Mouse (Mus musculus): ENCODE data around the gene Tnfrsf13c. TPM values are rescaled to one million over a fixed set of nuclear protein-coding genes. Genes with fewer than 3 reads are reported as not detected.
A peak's percentile ranks its signal among the peaks of the same experiment; 100 is the strongest.

The Tnfrsf13c gene
- polyA plus RNA-seq, 1 experiment = 1.9 TPM

DNA sequence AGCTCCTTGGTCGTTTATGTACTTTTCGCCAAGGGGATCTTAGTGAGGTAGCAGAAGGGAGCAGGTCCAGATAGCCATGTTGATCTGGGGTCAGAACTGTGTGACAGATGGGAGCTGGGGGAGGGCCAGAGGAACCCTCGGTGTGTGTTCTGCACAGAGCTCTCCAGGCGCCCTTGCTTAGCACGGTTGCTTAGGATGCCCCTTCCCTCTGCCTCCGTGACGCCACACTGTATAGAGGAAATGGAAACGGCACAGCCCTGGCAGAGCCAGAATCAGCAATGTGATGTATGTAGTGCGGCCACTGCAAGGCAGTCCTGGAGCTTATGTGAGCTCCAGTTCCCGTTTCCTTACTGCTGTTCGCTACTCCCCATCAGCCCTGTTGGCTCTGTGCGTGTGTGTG is 27.9 kb downstream of the Tnfrsf13c start:
- Histone ChIP-seq H3K4me3 (ENCODE audit: low read depth, low read length) (no peak overlapping the region), H3K27me3 (ENCODE audit: control insufficient read depth, insufficient read depth, low read length, poor library complexity, severe bottlenecking) (no peaks in the 10 kb centered on the region), H3K9me3 (replicated peaks; ENCODE audit: control insufficient read depth, insufficient read depth, low read length, poor library complexity, severe bottlenecking) (no peaks in the 10 kb centered on the region), H3K9ac (ENCODE audit: low read depth, poor library complexity, severe bottlenecking) (no peak overlapping the region), H3K36me3 (ENCODE audit: control insufficient read depth, insufficient read depth, low read length, poor library complexity, severe bottlenecking) (peaks cover 71% of the 10 kb centered on the region), H3K27ac (ENCODE audit: insufficient read depth, low read length) (no peak overlapping the region), H3K4me1 (ENCODE audit: control insufficient read depth, insufficient read depth, low read length) (peaks cover 2% of the 10 kb centered on the region)
- TF ChIP-seq CTCF (IDR thresholded peaks at IDR 0.05; ENCODE audit: low read depth, low read length) = no peak
- TF ChIP-seq POLR2A (IDR thresholded peaks at IDR 0.05; ENCODE audit: insufficient read depth, low read length) = no peak
- TF ChIP-seq EP300 (IDR thresholded peaks at IDR 0.05; ENCODE audit: insufficient read depth, low read depth, low read length) = no peak

DNA sequence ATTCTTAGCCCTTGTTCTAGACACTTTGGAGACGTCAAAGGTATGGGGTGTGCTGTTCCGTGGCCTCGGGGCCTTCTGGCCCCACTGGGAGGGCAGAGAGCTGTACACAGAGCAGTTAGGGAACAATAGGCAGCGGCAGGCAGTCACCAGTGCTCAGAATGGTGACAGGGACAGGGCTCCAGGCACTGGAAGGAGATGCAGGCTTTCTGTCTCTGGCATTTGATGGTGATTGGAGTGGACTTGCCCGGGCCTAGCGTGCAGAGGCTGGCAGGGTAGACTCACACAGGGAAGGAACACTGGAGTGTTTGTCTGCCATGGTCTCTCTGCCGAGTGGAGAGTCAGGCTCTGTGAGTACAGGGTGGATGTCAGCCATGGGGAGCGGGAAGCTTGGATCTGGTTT is 31.6 kb downstream of the Tnfrsf13c start:
- Histone ChIP-seq H3K4me1 (ENCODE audit: control insufficient read depth, insufficient read depth, low read length) (peaks cover 2% of the 10 kb centered on the region), H3K9ac (ENCODE audit: low read depth, poor library complexity, severe bottlenecking) (no peak overlapping the region), H3K9me3 (replicated peaks; ENCODE audit: control insufficient read depth, insufficient read depth, low read length, poor library complexity, severe bottlenecking) (no peaks in the 10 kb centered on the region), H3K27ac (ENCODE audit: insufficient read depth, low read length) (0 out of 2 replicates have a peak overlapping the region, but pooled peaks have one; percentile 12), H3K4me3 (ENCODE audit: low read depth, low read length) (no peak overlapping the region), H3K36me3 (ENCODE audit: control insufficient read depth, insufficient read depth, low read length, poor library complexity, severe bottlenecking) (peaks cover 57% of the 10 kb centered on the region), H3K27me3 (ENCODE audit: control insufficient read depth, insufficient read depth, low read length, poor library complexity, severe bottlenecking) (no peaks in the 10 kb centered on the region)
- TF ChIP-seq EP300 (IDR thresholded peaks at IDR 0.05; ENCODE audit: insufficient read depth, low read depth, low read length) = peak; percentile 67; the same call in 1 of the 2 replicates
- no peak for TF ChIP-seq CTCF (IDR thresholded peaks at IDR 0.05; ENCODE audit: low read depth, low read length)
- no peak for TF ChIP-seq POLR2A (IDR thresholded peaks at IDR 0.05; ENCODE audit: insufficient read depth, low read length)

DNA sequence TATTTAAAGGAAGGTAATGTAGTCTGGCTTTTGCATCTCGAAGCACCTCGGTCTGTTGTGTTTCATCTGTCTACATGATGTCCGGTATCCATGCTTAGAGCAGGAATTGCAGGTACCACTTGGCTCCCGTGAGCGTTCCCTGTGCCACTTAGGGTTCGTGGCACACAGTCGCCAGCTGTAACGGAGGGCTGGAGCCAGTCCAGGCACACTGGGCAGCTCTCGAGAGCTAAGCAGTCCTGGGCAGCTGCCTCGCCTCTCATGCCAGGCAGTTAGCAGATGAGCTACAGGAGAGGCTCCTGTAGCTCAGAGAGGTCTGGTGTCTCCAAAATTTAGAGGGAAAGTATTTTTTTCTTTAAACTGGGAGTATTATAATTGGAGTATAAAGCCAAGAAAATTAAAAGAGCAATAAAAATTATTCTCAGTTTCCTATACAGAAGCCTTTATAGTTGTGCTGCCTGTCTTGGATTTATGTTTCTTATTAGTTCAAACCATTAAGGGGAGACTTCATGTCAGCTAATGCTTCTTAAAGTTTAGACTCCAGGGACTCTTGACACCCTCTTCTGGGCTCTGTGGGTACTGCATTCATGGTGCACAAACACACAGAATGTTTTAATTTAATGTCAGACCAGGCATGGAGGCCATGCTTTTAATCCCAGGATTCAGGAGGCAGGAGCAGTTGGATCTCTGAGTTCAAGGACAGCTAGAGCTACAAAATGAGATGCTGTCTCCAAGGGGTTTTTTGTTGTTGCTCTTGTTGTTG is 35.5 kb downstream of the Tnfrsf13c start:
- peak overlapping the region; percentile 55; the same call in 1 of the 2 replicates for H3K27ac ChIP-seq (ENCODE audit: insufficient read depth, low read length)
- H3K4me3 ChIP-seq (ENCODE audit: low read depth, low read length) = no peak overlapping the region
- no peaks in the 10 kb centered on the region for H3K27me3 ChIP-seq (ENCODE audit: control insufficient read depth, insufficient read depth, low read length, poor library complexity, severe bottlenecking)
- H3K36me3 ChIP-seq (ENCODE audit: control insufficient read depth, insufficient read depth, low read length, poor library complexity, severe bottlenecking) = peaks cover 41% of the 10 kb centered on the region
- H3K9ac ChIP-seq (ENCODE audit: low read depth, poor library complexity, severe bottlenecking) = no peak overlapping the region
- TF ChIP-seq EP300 (IDR thresholded peaks at IDR 0.05; ENCODE audit: insufficient read depth, low read depth, low read length) = no peak
- no peak for TF ChIP-seq CTCF (IDR thresholded peaks at IDR 0.05; ENCODE audit: low read depth, low read length)
- TF ChIP-seq POLR2A (IDR thresholded peaks at IDR 0.05; ENCODE audit: insufficient read depth, low read length) = no peak
- no peaks in the 10 kb centered on the region for H3K9me3 ChIP-seq (replicated peaks; ENCODE audit: control insufficient read depth, insufficient read depth, low read length, poor library complexity, severe bottlenecking)
- peaks cover 2% of the 10 kb centered on the region for H3K4me1 ChIP-seq (ENCODE audit: control insufficient read depth, insufficient read depth, low read length)

GRCm38 (mm10) chr15:82187924-82188323 is 36.2 kb downstream of the Tnfrsf13c start:
- Histone ChIP-seq H3K36me3 (ENCODE audit: control insufficient read depth, insufficient read depth, low read length, poor library complexity, severe bottlenecking) (peaks cover 39% of the 10 kb centered on the region), H3K9ac (ENCODE audit: low read depth, poor library complexity, severe bottlenecking) (no peak overlapping the region), H3K4me3 (ENCODE audit: low read depth, low read length) (no peak overlapping the region), H3K4me1 (ENCODE audit: control insufficient read depth, insufficient read depth, low read length) (peaks cover 2% of the 10 kb centered on the region), H3K27ac (ENCODE audit: insufficient read depth, low read length) (peak overlapping the region; percentile 64), H3K27me3 (ENCODE audit: control insufficient read depth, insufficient read depth, low read length, poor library complexity, severe bottlenecking) (no peaks in the 10 kb centered on the region), H3K9me3 (replicated peaks; ENCODE audit: control insufficient read depth, insufficient read depth, low read length, poor library complexity, severe bottlenecking) (no peaks in the 10 kb centered on the region)
- TF ChIP-seq EP300 (IDR thresholded peaks at IDR 0.05; ENCODE audit: insufficient read depth, low read depth, low read length) (peak; percentile 58; the same call in 1 of the 2 replicates), CTCF (IDR thresholded peaks at IDR 0.05; ENCODE audit: low read depth, low read length) (no peak)

- Histone ChIP-seq H3K27ac (ENCODE audit: insufficient read depth, low read length) (peak overlapping the region; percentile 64), H3K27me3 (ENCODE audit: control insufficient read depth, insufficient read depth, low read length, poor library complexity, severe bottlenecking) (no peaks in the 10 kb centered on the region), H3K9me3 (replicated peaks; ENCODE audit: control insufficient read depth, insufficient read depth, low read length, poor library complexity, severe bottlenecking) (peaks cover 1% of the 10 kb centered on the region), H3K36me3 (ENCODE audit: control insufficient read depth, insufficient read depth, low read length, poor library complexity, severe bottlenecking) (peaks cover 41% of the 10 kb centered on the region), H3K9ac (ENCODE audit: low read depth, poor library complexity, severe bottlenecking) (no peak overlapping the region), H3K4me3 (ENCODE audit: low read depth, low read length) (no peak overlapping the region), H3K4me1 (ENCODE audit: control insufficient read depth, insufficient read depth, low read length) (peaks cover 2% of the 10 kb centered on the region)
- TF ChIP-seq CTCF (IDR thresholded peaks at IDR 0.05; ENCODE audit: low read depth, low read length) (no peak), EP300 (IDR thresholded peaks at IDR 0.05; ENCODE audit: insufficient read depth, low read depth, low read length) (no peak), POLR2A (IDR thresholded peaks at IDR 0.05; ENCODE audit: insufficient read depth, low read length) (no peak)
Observed at GRCm38 (mm10) chr15:82187401-82187800, 36.8 kb downstream of the Tnfrsf13c start.

DNA sequence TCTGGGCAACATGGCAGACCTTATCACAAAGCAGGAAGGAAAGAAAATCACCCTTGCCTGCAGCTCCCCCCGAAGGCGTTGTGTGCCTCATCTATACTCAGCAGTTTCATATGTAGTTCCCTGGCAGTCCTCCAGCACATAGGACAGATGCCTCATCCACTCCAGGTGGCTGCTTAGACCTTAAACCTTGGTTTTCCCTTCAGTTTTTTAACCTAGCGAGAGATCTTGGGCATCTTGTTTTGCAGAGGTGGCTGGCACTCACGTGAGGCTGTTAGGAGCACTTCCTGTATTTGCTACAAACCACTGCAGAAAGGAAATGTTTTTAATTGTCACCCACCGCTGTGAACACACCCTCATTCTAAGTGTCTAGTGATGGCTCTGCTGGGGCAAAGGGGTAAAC is 37.2 kb downstream of the Tnfrsf13c start:
- Histone ChIP-seq H3K9ac (ENCODE audit: low read depth, poor library complexity, severe bottlenecking) (no peak overlapping the region), H3K27ac (ENCODE audit: insufficient read depth, low read length) (peak overlapping the region; percentile 64), H3K4me3 (ENCODE audit: low read depth, low read length) (no peak overlapping the region), H3K4me1 (ENCODE audit: control insufficient read depth, insufficient read depth, low read length) (peaks cover 2% of the 10 kb centered on the region), H3K36me3 (ENCODE audit: control insufficient read depth, insufficient read depth, low read length, poor library complexity, severe bottlenecking) (peaks cover 42% of the 10 kb centered on the region), H3K9me3 (replicated peaks; ENCODE audit: control insufficient read depth, insufficient read depth, low read length, poor library complexity, severe bottlenecking) (peaks cover 6% of the 10 kb centered on the region), H3K27me3 (ENCODE audit: control insufficient read depth, insufficient read depth, low read length, poor library complexity, severe bottlenecking) (no peaks in the 10 kb centered on the region)
- no peak for TF ChIP-seq CTCF (IDR thresholded peaks at IDR 0.05; ENCODE audit: low read depth, low read length)
- TF ChIP-seq EP300 (IDR thresholded peaks at IDR 0.05; ENCODE audit: insufficient read depth, low read depth, low read length) = no peak
- no peak for TF ChIP-seq POLR2A (IDR thresholded peaks at IDR 0.05; ENCODE audit: insufficient read depth, low read length)
